Mouse (Mus musculus) liver, postnatal 0 days (tissue): ENCODE results near the gene Xpnpep3.

ENCODE experiments used
- CTCF ChIP-seq: sonication (generic); IDR thresholded peaks from 2 replicates; pipeline ENCODE4 v1.5.1; 2016; ENCODE audit warnings: antibody characterized with exemption, low read depth
- EP300 ChIP-seq: IDR thresholded peaks from 2 replicates; pipeline ENCODE4 v1.6.1; 2016; ENCODE audit warnings: antibody characterized with exemption, low read depth, mild to moderate bottlenecking

DNA sequence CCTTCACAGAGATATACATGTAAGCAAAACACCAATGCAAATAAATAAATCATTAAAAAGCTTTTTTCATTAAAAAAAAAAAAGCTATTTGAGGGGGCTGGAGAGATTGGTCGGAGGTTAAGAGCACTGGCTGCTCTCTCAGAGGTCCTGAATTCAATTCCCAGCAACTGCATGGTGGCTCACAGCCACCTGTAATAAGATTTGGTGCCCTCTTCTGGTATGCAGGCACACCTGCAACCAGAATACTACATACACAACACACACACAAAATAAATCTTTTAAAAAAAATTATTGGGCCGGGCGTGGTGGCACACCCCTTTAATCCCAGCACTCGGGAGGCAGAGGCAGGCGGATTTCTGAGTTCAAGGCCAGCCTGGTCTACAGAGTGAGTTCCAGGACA, 13.6 kb upstream of the Xpnpep3 start:
- peak; percentile 52 for TF ChIP-seq CTCF
- no peak for TF ChIP-seq EP300
